Mouse (Mus musculus) cerebellum, adult 18-20 months (tissue): ENCODE measurements at regions not wholly inside any gene's neighbourhood (a gene's known extent, or its start where the extent isn't known, plus 50 kb on each side); places are given as distances from the start of the nearest gene placed in this dataset.

Experiments used
- DNase-seq, 2 experiments: peaks; one replicate each; pipeline ENCODE4 v3.0.0; 2021

- peak; percentile 56 to 66 for DNase-seq
These were observed 940.7 kb upstream of the Epha6 start for GRCm38 (mm10) chr16:61546043-61546442.

GRCm38 (mm10) chr16:61534775-61535174 lies 929.4 kb upstream of the Epha6 start:
- DNase-seq = peak; percentile 10 to 26
